Mouse (Mus musculus) midbrain, embryonic 10.5 days (tissue): ENCODE measurements at regions not wholly inside any gene's neighbourhood (a gene's known extent, or its start where the extent isn't known, plus 50 kb on each side); places are given as distances from the start of the nearest gene placed in this dataset.

ENCODE experiments used
- DNase-seq: peaks from one replicate; pipeline ENCODE4 v3.0.0-alpha.2; 2017; ENCODE audit warnings: low spot score
- H3K27ac ChIP-seq: fragments of 300-500 bp; sonication (generic); replicated peaks from 2 replicates; pipeline ENCODE4 v1.5.1; 2016; ENCODE audit warnings: mild to moderate bottlenecking
- H3K27me3 ChIP-seq: fragments of 300-500 bp; sonication (generic); 2 replicates; pipeline ENCODE4 v1.6.1; 2016; ENCODE audit warnings: low read depth, mild to moderate bottlenecking; ENCODE audit not compliant: poor library complexity, severe bottlenecking
- H3K36me3 ChIP-seq: fragments of 300-500 bp; sonication (generic); 2 replicates; pipeline ENCODE4 v1.6.1; 2016; ENCODE audit warnings: mild to moderate bottlenecking, moderate library complexity
- H3K4me1 ChIP-seq: fragments of 300-500 bp; sonication (generic); 2 replicates; pipeline ENCODE4 v1.6.1; 2016
- H3K4me3 ChIP-seq: fragments of 300-500 bp; sonication (generic); 2 replicates; pipeline ENCODE4 v1.5.1; 2016; ENCODE audit warnings: mild to moderate bottlenecking, moderate library complexity
- H3K9me3 ChIP-seq: fragments of 300-500 bp; sonication (generic); replicated peaks from 2 replicates; pipeline ENCODE4 v1.6.1; 2016; ENCODE audit warnings: mild to moderate bottlenecking
- WGBS: fragments of 180-500 bp; shearing (Covaris S2); methylation state at CpG from one replicate; pipeline ENCODE4 v1.1.7; 2016; 5-methylcytosine and 5-hydroxymethylcytosine counted together

DNA sequence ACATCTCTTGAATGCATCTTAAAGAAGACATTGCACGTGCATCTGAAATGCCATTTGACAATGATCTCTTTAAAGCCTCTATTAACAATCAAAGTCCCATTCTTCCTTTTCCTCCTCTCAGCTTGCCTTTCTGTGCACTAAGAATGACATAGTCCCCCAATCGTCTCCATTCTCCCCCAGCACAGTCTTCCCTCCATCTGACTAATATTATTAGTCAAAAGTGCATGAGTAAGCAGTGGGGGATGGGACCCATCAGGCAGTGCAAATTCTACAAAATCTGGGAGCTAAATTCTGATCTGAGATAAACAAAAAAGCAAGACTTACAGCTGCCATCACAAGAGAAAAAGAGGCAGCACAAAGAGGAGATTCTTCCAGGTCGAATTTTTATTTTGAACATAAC, 475.0 kb downstream of the Efnb2 start:
- WGBS, result 55% methylated on average over 3 of the region's 3 CpGs
- H3K4me3 ChIP-seq, result no peak overlapping the region
- H3K36me3 ChIP-seq, result no peaks in the 10 kb centered on the region
- H3K27me3 ChIP-seq, result no peaks in the 10 kb centered on the region
- no peak for DNase-seq
- peaks cover 3% of the 10 kb centered on the region; the same call in 1 of the 2 replicates for H3K4me1 ChIP-seq
- no peak overlapping the region for H3K27ac ChIP-seq
- H3K9me3 ChIP-seq, result no peaks in the 10 kb centered on the region

DNA sequence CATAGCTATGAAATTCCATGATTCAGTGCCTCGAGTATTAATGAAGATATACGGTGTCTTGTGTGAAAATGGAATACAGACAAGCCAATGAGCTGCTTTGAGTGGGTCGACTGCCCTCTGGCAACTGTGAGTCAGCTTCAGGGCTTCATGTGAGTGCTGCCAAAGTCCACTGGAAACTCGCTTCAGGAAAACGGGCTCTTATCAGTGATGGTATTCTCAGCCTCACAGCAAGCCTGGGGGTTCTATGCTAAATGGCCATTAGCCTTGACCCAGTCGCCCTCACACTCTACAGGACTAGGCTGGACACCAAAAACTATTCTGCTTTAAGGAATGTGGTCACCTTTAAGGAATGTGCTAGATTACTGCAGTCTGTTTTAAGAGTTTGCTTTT, 477.8 kb downstream of the Efnb2 start:
- no peak for DNase-seq
- H3K4me1 ChIP-seq, result peaks cover 3% of the 10 kb centered on the region; the same call in 1 of the 2 replicates
- H3K27me3 ChIP-seq, result no peaks in the 10 kb centered on the region
- no peaks in the 10 kb centered on the region for H3K36me3 ChIP-seq
- H3K4me3 ChIP-seq, result no peak overlapping the region
- 88% methylated on average over 6 of the region's 6 CpGs for WGBS
- H3K27ac ChIP-seq, result no peak overlapping the region
- H3K9me3 ChIP-seq, result no peaks in the 10 kb centered on the region

DNA sequence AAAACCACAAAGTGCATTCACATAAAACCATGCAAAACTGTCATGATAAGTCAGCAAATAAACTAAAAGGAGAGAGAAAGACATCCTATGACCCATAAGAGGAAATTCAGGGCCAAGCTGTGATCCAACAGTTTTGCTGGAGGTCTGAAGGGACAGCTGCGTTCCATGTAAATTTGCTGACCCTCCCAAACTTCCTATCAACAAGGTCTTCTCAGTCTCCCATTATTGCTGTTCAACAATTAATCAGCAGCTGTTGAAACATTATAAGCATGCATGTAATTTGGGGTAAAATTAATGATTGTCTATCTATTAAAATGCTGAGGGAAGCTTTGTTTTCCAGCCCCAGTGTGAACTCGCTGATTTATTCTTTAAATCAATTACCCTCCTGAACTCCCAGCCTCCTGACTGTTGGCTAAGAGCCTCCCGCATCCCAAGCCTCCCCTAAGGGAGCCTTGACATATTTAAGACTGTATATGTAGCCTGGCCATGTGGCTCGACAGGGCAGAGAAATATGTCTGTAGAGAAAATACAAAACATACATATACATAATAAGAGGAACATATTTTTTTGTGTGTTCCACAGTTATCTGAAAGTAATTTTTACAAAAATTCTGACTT, 478.3 kb downstream of the Efnb2 start:
- no peaks in the 10 kb centered on the region for H3K27me3 ChIP-seq
- H3K4me3 ChIP-seq, result no peak overlapping the region
- H3K27ac ChIP-seq, result no peak overlapping the region
- peaks cover 3% of the 10 kb centered on the region; the same call in 1 of the 2 replicates for H3K4me1 ChIP-seq
- no peaks in the 10 kb centered on the region for H3K9me3 ChIP-seq
- 84% methylated on average over 4 of the region's 4 CpGs for WGBS
- H3K36me3 ChIP-seq, result no peaks in the 10 kb centered on the region
- no peak for DNase-seq

DNA sequence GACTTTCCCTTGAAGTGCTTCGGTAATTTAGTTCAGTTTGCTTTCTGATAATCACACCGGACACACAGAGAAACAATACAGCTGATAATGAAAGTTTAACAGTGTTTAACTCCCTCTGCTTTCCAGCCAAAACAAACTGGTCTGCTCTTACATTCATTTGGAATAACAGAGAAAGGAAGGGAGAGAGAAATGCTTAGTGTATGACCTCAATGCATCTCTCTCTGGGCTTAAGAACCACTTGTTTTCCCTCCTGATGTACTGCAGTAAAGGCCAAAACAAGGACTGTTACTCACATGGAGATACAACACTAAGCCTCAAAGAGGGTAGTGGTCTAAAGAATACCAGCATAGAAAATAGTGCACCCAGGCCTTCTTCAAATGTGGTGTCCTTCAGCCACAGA, 478.9 kb downstream of the Efnb2 start:
- DNase-seq, result no peak
- peaks cover 3% of the 10 kb centered on the region; the same call in 1 of the 2 replicates for H3K4me1 ChIP-seq
- 92% methylated on average over 2 of the region's 2 CpGs for WGBS

DNA sequence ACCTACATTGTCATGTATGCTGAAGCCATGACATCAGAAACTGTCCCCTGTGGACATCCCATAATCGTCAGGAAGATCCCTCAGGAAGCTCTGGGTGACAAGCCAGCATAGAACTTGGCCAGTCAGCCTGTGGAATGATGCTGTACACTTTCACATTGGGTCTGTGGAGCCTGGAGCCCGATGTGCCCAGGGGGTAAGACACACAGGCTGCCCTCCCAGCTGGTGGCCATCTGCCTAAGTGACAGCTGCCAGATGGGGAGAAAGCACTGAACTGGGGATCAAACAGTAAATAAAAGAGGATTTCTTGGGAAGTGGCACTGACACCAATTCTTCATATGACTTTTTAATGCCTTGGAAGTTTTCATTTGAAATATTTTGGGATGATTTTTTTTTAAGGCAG, 486.8 kb downstream of the Efnb2 start:
- WGBS, result 54% methylated on average over 2 of the region's 2 CpGs
- H3K27ac ChIP-seq, result 0 out of 2 replicates have a peak overlapping the region, but pooled peaks have one; percentile 13
- peak; percentile 13 for DNase-seq
- no peak overlapping the region for H3K4me3 ChIP-seq
- H3K27me3 ChIP-seq, result no peaks in the 10 kb centered on the region
- H3K36me3 ChIP-seq, result no peaks in the 10 kb centered on the region
- H3K4me1 ChIP-seq, result peaks cover 11% of the 10 kb centered on the region; the same call in 1 of the 2 replicates
- H3K9me3 ChIP-seq, result no peaks in the 10 kb centered on the region

More for the DNA sequence above, 478.9 kb downstream of the Efnb2 start:
- Histone ChIP-seq H3K9me3 (no peaks in the 10 kb centered on the region), H3K27ac (no peak overlapping the region), H3K27me3 (no peaks in the 10 kb centered on the region), H3K36me3 (no peaks in the 10 kb centered on the region), H3K4me3 (no peak overlapping the region)

DNA sequence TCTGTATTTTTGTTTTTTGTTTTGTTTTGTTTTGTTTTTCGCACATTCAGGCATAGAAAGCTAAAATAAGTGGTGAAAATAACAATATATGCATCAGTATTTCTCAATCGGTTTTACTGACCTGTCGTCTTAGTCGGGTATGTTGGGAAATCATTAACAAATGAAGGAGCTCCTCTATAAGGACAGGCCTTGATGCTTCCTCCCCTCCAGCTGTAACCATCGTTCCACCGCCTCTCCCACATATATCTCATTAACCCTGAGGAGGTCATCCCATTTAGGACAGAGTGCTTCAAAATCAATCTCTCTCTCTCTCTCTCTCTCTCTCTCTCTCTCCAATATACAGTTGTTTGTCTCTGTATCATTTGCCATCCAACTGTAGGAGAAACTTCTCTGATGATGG, 492.4 kb downstream of the Efnb2 start:
- DNase-seq, result no peak
- Histone ChIP-seq H3K36me3 (no peaks in the 10 kb centered on the region), H3K4me1 (peaks cover 2% of the 10 kb centered on the region; the same call in 1 of the 2 replicates), H3K9me3 (no peaks in the 10 kb centered on the region), H3K27me3 (no peaks in the 10 kb centered on the region), H3K27ac (no peak overlapping the region), H3K4me3 (no peak overlapping the region)
- WGBS, result 92% methylated on average over 6 of the region's 6 CpGs

DNA sequence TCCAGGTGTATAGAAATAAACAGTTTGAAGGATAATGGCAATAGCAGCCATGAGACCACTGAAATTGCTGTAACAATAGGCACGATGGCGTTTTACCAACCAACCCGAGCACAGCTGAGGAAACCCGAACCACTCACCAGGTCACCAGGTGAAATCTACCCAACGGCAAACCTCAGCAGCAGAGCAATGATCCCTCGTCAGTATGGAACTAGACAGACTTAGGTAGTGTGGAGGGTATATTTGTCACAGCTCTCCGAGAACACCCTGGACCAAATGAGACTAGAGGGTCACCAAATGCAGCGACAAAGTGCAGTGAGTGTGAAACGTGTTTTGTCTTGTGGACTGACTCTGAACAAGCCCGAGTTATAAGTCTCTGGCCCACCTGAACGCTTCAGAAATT, 492.8 kb downstream of the Efnb2 start:
- Histone ChIP-seq H3K36me3 (no peaks in the 10 kb centered on the region), H3K27me3 (no peaks in the 10 kb centered on the region), H3K4me3 (no peak overlapping the region), H3K4me1 (no peaks in the 10 kb centered on the region), H3K9me3 (no peaks in the 10 kb centered on the region), H3K27ac (no peak overlapping the region)
- WGBS, result 90% methylated on average over 11 of the region's 11 CpGs
- DNase-seq, result no peak

DNA sequence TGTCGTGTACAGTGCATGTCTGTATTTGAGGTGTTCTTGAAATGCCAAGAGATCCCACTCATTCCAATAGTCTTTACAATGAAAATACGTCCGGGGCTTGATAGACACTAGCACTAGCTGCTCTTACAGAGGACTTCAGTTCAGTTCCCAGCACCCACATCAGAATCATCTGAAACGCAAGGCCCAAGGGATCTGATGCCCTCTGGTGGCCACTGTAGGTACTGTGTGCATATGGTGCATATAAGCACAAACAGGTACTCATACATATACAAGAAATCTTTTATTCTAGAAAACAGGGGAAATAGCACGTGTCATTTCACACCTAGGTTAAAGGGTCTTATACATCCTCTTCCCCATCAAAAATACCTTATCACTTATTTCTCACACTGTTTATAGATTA, 513.5 kb downstream of the Efnb2 start:
- Histone ChIP-seq H3K36me3 (no peaks in the 10 kb centered on the region), H3K4me3 (no peak overlapping the region), H3K9me3 (peaks cover 5% of the 10 kb centered on the region), H3K4me1 (no peaks in the 10 kb centered on the region), H3K27ac (no peak overlapping the region), H3K27me3 (no peaks in the 10 kb centered on the region)
- WGBS, result 89% methylated on average over 5 of the region's 5 CpGs
- DNase-seq, result no peak

DNA sequence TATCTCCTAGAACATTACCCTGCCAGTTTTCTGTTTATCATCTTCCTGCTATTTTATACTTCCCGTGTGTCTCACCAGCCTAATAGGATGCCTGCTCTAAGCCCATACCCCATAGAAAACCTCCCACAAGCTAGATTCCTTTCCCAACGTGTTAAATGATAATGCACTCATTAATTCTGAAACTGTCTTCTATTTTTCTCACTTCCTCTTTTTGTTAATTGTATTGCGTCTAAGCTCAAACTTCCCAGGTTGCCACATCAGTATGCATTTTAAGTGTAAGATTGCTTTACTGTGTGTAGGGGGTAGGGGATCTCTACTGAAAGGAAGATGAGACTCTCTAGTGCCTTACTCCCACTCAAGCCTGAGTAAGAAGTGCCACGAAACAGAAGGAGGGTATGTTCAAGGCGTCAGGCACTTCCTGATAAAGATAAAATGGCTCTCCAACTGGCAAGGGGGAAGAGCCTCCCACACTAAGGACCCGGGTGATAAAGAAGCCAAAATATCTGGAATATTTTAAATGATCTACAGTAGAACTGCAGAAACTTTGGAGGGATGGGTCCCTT, 518.0 kb downstream of the Efnb2 start:
- H3K4me3 ChIP-seq, result no peak overlapping the region
- peaks cover 5% of the 10 kb centered on the region for H3K9me3 ChIP-seq
- DNase-seq, result no peak
- H3K4me1 ChIP-seq, result no peaks in the 10 kb centered on the region
- no peaks in the 10 kb centered on the region for H3K27me3 ChIP-seq
- 79% methylated on average over 6 of the region's 6 CpGs for WGBS
- H3K36me3 ChIP-seq, result no peaks in the 10 kb centered on the region
- no peak overlapping the region for H3K27ac ChIP-seq

DNA sequence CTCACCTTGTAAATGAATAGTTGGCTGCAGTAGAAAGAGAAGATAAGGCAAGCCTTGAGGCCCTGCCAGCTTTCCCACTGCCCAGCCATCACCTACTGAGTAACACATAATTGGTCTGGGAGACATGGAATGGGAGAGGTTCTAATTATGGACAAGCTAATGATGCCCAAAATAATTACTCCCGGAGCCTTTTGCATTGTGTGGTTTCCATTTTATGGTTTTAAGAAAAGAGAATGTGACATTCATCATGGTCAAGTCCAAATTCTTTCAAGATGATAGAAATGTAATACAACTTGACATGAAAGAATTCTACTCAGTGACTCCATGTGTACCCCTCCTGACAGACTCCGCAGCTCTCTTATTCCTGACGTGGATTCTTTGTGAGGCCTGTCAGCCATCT, 518.6 kb downstream of the Efnb2 start:
- Histone ChIP-seq H3K4me3 (no peak overlapping the region), H3K9me3 (peaks cover 3% of the 10 kb centered on the region), H3K27me3 (no peaks in the 10 kb centered on the region), H3K36me3 (no peaks in the 10 kb centered on the region), H3K4me1 (no peaks in the 10 kb centered on the region), H3K27ac (no peak overlapping the region)
- WGBS, result 93% methylated on average over 3 of the region's 3 CpGs
- no peak for DNase-seq

DNA sequence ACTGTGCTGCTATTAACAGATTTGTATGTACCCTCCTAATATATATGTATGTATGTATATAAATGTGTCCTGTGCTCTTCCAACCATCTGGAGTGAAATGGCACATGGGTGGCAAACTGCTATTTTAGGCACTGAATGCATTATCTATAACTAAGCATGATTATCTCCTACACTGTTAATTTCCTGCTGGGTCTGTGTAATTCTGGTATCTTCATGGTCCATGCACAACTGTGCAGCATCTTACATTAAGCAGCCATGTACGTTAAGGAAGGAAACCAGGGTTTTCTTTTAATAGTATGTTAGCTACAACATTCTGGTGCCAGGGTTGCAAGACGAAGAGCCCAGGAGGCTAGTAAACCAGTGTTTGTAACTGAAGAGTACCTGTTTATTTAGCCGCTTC, 521.3 kb downstream of the Efnb2 start:
- Histone ChIP-seq H3K27me3 (peaks cover 8% of the 10 kb centered on the region), H3K9me3 (no peaks in the 10 kb centered on the region), H3K4me1 (no peaks in the 10 kb centered on the region), H3K4me3 (no peak overlapping the region), H3K27ac (no peak overlapping the region), H3K36me3 (no peaks in the 10 kb centered on the region)
- WGBS, result 90% methylated on average over 3 of the region's 3 CpGs
- no peak for DNase-seq

DNA sequence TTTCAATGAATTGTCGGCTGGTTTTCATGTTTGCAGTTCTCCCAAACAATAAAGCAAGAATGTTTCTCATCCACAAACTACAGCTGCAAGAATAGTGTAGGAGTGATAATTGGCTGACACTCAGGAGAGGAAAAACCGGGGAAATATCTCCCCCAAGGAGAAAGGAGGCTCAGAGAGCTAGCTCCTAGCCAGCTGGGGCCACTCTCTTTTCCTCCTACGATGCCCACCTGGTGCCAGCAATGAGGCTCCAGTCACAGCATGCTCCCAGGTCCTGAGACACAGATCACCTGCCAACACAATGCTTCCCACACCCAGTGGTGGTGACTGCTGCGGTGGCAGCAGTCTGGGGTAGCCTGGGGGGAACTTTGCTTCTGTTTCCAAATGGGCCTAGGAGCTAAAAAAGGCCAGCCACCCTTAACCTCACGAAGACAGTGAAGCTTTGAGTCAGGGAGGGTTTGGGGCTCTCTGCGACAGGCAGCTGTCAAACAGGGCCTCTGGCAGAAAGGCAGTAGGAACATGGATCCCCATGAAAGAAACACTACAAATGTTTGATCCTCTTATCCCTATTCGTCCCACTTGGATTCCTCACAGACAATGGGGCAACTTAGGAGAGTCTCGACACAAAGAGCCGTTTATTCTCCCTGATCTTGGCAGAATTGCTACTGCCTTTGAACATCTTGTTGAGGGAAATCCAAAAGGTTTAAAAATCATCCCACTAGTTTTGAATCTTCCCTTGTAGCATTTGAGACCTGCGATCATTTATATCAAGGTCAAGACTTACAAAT, 527.8 kb downstream of the Efnb2 start:
- 15% methylated on average over 10 of the region's 10 CpGs for WGBS
- H3K36me3 ChIP-seq, result no peaks in the 10 kb centered on the region
- peak overlapping the region; percentile 56 for H3K27ac ChIP-seq
- H3K4me1 ChIP-seq, result peaks cover 33% of the 10 kb centered on the region
- H3K27me3 ChIP-seq, result peaks cover 58% of the 10 kb centered on the region
- H3K9me3 ChIP-seq, result no peaks in the 10 kb centered on the region
- DNase-seq, result peak; percentile 40
- no peak overlapping the region for H3K4me3 ChIP-seq

DNA sequence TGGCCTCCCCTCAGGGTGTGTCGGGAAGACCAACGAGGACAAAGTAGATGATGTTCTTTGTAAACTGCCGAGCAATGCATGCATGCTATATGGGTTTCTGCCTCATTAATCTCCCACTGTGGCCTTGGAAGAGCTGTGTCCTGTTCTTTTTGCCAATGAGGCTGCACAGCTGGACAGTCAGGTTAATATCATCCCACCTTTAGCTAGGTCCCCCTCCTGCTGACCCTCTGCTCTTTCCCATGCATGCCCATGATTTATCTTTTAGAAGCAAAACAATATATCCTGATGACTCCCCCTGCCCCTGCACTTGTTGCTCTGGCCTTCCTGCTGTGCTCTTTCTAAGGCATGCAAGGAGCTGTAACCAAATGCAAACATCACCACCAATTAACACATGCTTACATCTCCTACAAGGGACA, 529.1 kb downstream of the Efnb2 start:
- Histone ChIP-seq H3K9me3 (no peaks in the 10 kb centered on the region), H3K36me3 (no peaks in the 10 kb centered on the region), H3K27ac (no peak overlapping the region), H3K4me3 (no peak overlapping the region), H3K4me1 (peaks cover 33% of the 10 kb centered on the region), H3K27me3 (peaks cover 58% of the 10 kb centered on the region)
- peak; percentile 26 for DNase-seq
- 0% methylated on average over 3 of the region's 3 CpGs for WGBS
